Mouse (Mus musculus) left cerebral cortex, adult 9 months (tissue): ENCODE data around the gene Erp27.
"Not testable (repeated sequence)": the region's sequence is repeated elsewhere in the genome, so short reads cannot be mapped to it uniquely, and the experiment has no call there.

Source experiments
- DNase-seq, 2 experiments: peaks; one replicate each; pipeline ENCODE4 v3.0.0; 2022; ENCODE audit warnings: low spot score in 2 of 2

Erp27 gene

DNA sequence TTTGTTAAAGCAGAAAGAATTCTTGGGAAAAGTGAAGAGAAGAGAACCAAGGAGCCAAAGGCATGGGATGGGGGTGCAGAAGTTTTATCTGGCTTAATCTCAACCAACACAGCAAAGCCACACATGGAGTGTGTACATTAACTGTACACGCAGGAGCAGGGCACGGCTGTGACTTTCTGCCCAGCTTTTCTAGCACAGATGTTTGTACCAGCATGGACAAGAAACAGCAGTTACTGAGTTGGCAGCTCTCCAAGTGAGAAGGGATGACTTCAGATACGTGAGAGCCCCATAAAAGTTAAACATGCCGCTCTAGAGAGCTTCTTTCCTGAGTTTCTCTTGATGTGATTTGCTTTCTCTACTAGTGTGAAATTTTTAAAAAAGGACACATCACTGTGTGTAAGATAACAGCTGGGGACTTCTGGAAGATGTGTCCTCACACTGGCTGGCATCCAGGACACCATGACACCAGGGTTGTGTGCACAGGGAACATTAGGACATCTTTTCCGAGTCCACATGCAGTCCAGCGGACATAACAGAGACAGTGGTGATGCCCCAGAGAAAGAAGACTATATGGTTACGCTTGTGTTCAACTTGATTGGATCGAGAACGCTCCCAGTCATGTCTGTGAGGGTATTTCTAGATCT lies 11.6 kb downstream of the Erp27 start:
- no peak for DNase-seq

GRCm38 (mm10) chr6:136906937-136907293 lies 15.1 kb downstream of the Erp27 start:
- no peak for DNase-seq

GRCm38 (mm10) chr6:136906283-136906936 lies 15.6 kb downstream of the Erp27 start:
- DNase-seq, result no peak

GRCm38 (mm10) chr6:136903885-136904470 lies 18.0 kb downstream of the Erp27 start:
- DNase-seq, result no peak

- DNase-seq, result no peak
Measured at GRCm38 (mm10) chr6:136902527-136902926, 19.5 kb downstream of the Erp27 start.

DNA sequence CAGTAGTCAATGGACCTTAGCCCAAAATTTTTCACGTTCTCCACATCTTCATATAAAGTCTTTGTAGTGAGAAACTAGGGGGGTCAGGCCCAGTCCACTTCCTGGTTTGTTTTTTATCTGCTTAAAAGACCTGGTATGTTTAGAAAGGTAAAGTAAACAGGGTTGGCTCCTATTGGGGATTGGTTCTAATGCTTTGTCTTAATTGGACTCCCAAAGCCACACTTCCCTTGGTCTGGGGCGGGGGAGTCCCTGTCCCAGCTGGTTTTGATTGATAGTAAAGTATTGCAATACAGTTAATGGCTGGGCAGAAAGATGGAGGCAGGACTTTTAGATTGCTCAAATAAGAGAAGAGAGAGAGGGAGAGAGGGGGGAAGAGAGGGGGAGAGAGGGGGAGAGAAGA lies 21.0 kb downstream of the Erp27 start:
- DNase-seq, result no peak

DNA sequence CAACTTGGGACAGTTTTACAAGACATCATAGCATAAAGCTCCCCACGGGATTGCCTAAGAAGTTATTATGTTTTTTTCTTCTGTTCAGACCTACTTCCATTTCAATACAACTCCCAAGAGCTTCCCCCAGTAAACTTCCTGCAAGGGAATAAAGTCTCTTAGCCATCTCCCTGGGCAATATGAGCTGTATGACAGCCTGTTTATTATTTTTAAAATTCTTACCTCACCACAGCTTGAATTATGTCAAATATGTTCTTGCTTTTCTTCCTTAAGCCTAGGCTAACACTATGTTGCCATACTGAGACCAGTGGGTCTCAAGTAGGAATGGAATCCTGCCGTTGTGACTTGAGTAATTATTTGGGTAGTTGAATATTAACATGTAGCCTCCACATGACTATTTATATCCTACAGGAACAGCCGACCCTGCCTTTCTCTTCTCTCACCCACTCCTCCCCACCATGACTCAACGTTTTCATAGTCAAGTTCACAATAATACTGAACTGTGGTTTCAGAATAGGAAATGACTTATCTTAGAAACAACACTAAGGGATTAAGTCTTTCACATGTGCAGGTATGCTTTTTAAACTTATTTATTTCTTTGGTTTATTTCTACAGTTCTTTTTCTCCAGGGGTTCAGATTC lies 21.5 kb downstream of the Erp27 start:
- no peak for DNase-seq

DNA sequence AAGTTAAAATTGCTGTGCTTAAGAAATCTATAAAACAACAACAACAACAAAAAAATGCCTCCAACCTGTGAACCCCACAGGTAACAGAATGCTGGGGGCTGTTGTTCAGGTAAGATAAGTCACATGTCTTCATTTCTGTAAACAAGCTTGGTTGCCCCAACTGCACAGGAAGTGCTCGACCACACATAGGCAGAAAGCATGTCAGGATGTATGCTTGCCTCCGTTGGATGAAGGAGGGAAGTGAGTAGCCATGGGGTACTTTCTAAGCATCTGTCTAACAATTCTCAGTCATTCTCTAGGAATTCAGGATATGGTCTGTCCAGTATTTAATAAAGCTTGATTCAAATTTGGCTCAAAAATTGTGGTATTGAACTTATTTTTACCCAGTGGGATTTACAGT lies 23.0 kb downstream of the Erp27 start:
- DNase-seq, result no peak

- no peak for DNase-seq
Measured at GRCm38 (mm10) chr6:136898222-136898621, 23.8 kb downstream of the Erp27 start.

GRCm38 (mm10) chr6:136897789-136898188 lies 24.2 kb downstream of the Erp27 start:
- no peak for DNase-seq

GRCm38 (mm10) chr6:136894532-136895339 lies 27.2 kb downstream of the Erp27 start:
- no peak for DNase-seq

GRCm38 (mm10) chr6:136892002-136892401 lies 30.0 kb downstream of the Erp27 start:
- DNase-seq, result no peak

- no peak for DNase-seq
Measured at GRCm38 (mm10) chr6:136889554-136889953, 32.4 kb downstream of the Erp27 start.

- DNase-seq, result no peak
Measured at GRCm38 (mm10) chr6:136889067-136889466, 32.9 kb downstream of the Erp27 start.

DNA sequence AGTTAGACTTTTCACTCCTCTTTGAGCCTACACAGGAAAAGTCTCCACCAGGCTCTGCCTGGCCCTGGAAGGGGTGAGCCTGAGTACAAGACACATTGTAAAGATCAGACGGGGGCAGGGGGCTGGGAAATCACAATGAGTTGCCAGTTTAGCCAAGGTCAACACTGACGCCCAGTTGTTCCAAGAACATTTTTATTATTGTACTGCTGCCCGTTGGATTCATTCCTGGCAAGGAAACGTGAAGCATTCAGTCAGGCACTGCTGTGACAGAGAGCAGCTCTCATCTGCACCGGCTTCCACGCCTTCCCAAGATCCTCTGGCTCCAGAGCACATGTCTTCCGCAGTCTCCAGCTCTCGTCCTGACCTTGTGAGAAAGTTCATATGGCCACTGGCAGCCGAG lies 34.1 kb downstream of the Erp27 start:
- DNase-seq, result no peak

- DNase-seq, result not testable (repeated sequence)
Measured at GRCm38 (mm10) chr6:136884766-136885165, 37.2 kb downstream of the Erp27 start.

DNA sequence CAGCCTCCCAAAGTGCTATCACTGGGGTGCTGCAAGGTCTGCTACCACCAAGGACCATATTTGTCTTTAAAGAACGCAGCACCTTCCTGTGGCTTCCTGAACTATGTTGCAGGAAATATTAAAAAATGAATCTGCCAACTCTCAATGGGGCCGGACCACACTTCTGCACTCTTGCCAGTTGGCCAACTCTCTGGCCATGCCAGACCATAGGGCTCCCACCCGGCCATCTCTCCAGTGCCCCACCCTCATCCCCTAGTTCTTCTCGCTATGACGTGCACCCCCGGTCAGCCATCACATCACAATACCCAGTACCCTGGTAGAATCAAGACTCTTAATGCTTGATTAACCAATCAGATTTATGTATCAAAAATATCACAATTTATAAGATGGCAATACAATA lies 38.0 kb downstream of the Erp27 start:
- no peak for DNase-seq

DNA sequence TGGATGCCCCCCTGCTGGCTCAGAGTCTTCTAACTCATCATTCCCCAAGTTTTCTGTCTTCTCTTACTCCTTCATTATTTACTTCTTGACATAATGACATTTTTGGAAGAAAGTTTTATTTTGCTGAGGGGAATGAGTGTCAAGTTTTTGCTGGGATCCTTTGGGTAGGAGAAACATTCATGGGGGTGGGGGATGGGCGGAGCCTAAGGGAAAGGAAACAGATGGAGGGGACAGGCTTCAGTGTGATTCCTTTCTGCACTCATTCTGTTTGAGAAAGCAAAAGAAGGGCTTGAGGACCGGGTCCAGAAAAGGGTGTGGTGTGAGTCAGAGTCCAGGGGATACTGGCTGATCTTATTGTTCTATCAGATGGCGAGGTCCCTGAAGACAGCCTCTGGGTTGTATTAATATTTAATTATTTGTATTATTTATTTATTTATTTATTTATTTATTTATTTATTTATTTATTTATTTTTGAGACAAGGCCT lies 38.5 kb downstream of the Erp27 start:
- DNase-seq, result no peak

GRCm38 (mm10) chr6:136881678-136882077 lies 40.3 kb downstream of the Erp27 start:
- no peak for DNase-seq

GRCm38 (mm10) chr6:136875670-136876069 lies 46.3 kb downstream of the Erp27 start, which contains the start of gene Mgp:
Gene Mgp (minus strand): TSS chr6:136875823.
- DNase-seq, result peak in 1 of 2 experiments; percentile 72

GRCm38 (mm10) chr6:136874599-136874998 lies 47.4 kb downstream of the Erp27 start:
- DNase-seq, result peak in 1 of 2 experiments; percentile 39

DNA sequence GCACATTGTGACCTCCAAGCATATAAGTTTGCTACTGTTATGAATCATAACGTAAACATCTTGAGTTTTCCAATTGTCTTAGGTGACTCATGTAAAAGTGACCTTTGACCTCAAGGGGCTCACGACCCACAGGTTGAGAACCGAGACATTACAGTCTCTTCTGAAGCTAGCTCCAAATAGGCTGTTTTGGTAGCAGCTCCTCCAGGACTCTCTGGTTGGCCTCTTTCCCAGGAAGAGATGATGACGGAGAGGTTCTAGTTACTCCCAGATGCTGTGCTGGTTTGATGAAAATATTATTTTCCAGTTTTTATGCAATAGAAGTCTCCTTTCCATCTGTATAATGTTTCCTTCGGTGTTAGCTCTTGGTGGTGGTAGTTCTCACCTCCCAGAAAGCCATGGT lies 53.1 kb downstream of the Erp27 start:
- DNase-seq, result no peak
